Mouse (Mus musculus) bone marrow, adult 2 months (tissue): ENCODE results near the gene Atp8b5.

Experiments
- CTCF ChIP-seq: fragments of 200-500 bp; IDR thresholded peaks from 2 replicates; pipeline ENCODE4 v1.5.1; 2011; ENCODE audit warnings: low read length, control low read depth; ENCODE audit not compliant: control insufficient read depth, insufficient read depth
- POLR2A ChIP-seq: fragments of 200-500 bp; IDR thresholded peaks from 2 replicates; pipeline ENCODE4 v1.6.1; 2011; ENCODE audit warnings: low read depth, mild to moderate bottlenecking, control low read depth, low read length, borderline replicate concordance; ENCODE audit not compliant: control insufficient read depth

- TF ChIP-seq POLR2A (no peak), CTCF (no peak)
Observed at GRCm38 (mm10) chr4:43389390-43389789, 122.4 kb downstream of the Atp8b5 start.
